Mouse (Mus musculus): Measurements from ENCODE around the gene Ubxn11.

GRCm38 (mm10) chr4:134122281-134122680 lies 19.9 kb downstream of the Ubxn11 start:
- TF ChIP-seq CTCF (IDR thresholded peaks at IDR 0.05; ENCODE audit: borderline replicate concordance, control insufficient read depth, extremely low read depth, insufficient read depth, low read length, poor library complexity) (no peak), POLR2A (IDR thresholded peaks at IDR 0.05; ENCODE audit: control insufficient read depth, extremely low read depth, insufficient read depth, low read length, poor library complexity) (no peak)

Data from thymus, adult 2 months (tissue).